Mouse (Mus musculus): ENCODE data around the gene Il23r. TPM values are rescaled to one million over a fixed set of nuclear protein-coding genes. Genes with fewer than 3 reads are reported as not detected.

The Il23r gene
- total and polyA plus RNA-seq, 3 experiments: not detected

- no peak for TF ChIP-seq GABPA (IDR thresholded peaks at IDR 0.05; ENCODE audit: insufficient replicate concordance, low read depth, low read length)
- no peak for TF ChIP-seq IRF4 (IDR thresholded peaks at IDR 0.05; ENCODE audit: low read depth, low read length)
- no peak for TF ChIP-seq MXI1 (IDR thresholded peaks at IDR 0.05; ENCODE audit: low read depth, low read length)
- TF ChIP-seq CTCF (conservative IDR thresholded peaks at IDR 0.05 in 1 of 2, IDR thresholded peaks at IDR 0.05 in 1 of 2; ENCODE audit: low read depth in 2 of 2, low read length in 2 of 2): no peak
- no peak for TF ChIP-seq MAX (IDR thresholded peaks at IDR 0.05; ENCODE audit: low read length)
- no peak for TF ChIP-seq NELFE (IDR thresholded peaks at IDR 0.05; ENCODE audit: low read depth, low read length)
- no peak for TF ChIP-seq USF2 (conservative IDR thresholded peaks at IDR 0.05; ENCODE audit: low read depth, low read length)
- TF ChIP-seq ZNF384 (IDR thresholded peaks at IDR 0.05; ENCODE audit: low read depth, low read length): no peak
- no peak for TF ChIP-seq USF1 (IDR thresholded peaks at IDR 0.05; ENCODE audit: low read depth, low read length)
- no peak for TF ChIP-seq NRF1 (IDR thresholded peaks at IDR 0.05; ENCODE audit: low read depth, low read length)
- TF ChIP-seq ZKSCAN1 (IDR thresholded peaks at IDR 0.05; ENCODE audit: borderline replicate concordance, low read depth, low read length): no peak
- in situ Hi-C loops (cut with MboI; ENCODE audit: low pct_ligation_motif_present, low pct_unique_long_range_greater_than_20kb, low sequenced_read_pairs): no loop called here
- H3K4me3 ChIP-seq (replicated peaks in 1 of 3; ENCODE audit: low read depth in 2 of 3, low read length in 2 of 3, poor library complexity in 1 of 3): no peak overlapping the region
- H3K9ac ChIP-seq (ENCODE audit: insufficient read depth, low read depth): no peak overlapping the region
- dilution Hi-C loops (cut with MboI; ENCODE audit: extremely low pct_ligation_motif_present, extremely low pct_unique_long_range_greater_than_20kb, low sequenced_read_pairs): no loop called here
- no peak overlapping the region for H3K27ac ChIP-seq (ENCODE audit: insufficient read depth, low read depth)
- H3K27me3 ChIP-seq (replicated peaks): no peaks in the 10 kb centered on the region
- DNase-seq (ENCODE audit: extremely low read depth): no peak
- no peaks in the 10 kb centered on the region for H3K4me1 ChIP-seq (ENCODE audit: control insufficient read depth in 1 of 2, insufficient read depth in 2 of 2)
- no peaks in the 10 kb centered on the region for H3K36me3 ChIP-seq (replicated peaks in 1 of 2; ENCODE audit: control insufficient read depth in 1 of 2, insufficient read depth in 1 of 2, low read length in 1 of 2)
- H3K4me2 ChIP-seq (ENCODE audit: insufficient read depth, low read depth, poor library complexity, severe bottlenecking): no peak overlapping the region
- H3K79me2 ChIP-seq (replicated peaks; ENCODE audit: control insufficient read depth, extremely low read depth, insufficient read depth, poor library complexity, severe bottlenecking): no peaks in the 10 kb centered on the region
- H3K9me3 ChIP-seq (replicated peaks; ENCODE audit: low read length): no peaks in the 10 kb centered on the region
These were observed 59.8 kb downstream of the Il23r start for GRCm38 (mm10) chr6:67431808-67432207.

DNA sequence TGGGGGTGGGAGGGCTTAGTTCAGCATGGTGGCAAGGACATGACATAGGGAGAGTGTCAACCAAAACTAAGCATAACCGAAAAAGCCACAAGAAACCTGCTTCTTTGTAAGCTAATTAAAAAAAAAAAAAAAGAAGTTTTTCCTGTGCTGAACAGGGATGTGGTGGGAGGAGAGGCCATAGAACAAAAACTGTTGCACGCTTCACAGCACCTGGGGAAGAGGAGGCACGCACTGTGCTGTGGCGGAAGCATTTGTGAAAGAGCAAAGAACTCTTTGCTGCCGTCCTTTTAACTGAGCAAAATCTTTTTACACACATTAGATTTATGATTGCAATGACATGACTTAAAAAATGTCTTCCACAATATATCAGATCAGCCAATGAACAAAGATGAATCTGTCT is 69.9 kb downstream of the Il23r start:
- Histone ChIP-seq H3K27ac (ENCODE audit: insufficient read depth, low read depth) (no peak overlapping the region), H3K36me3 (replicated peaks in 1 of 2; ENCODE audit: control insufficient read depth in 1 of 2, insufficient read depth in 1 of 2, low read length in 1 of 2) (no peaks in the 10 kb centered on the region), H3K79me2 (replicated peaks; ENCODE audit: control insufficient read depth, extremely low read depth, insufficient read depth, poor library complexity, severe bottlenecking) (no peaks in the 10 kb centered on the region), H3K4me2 (ENCODE audit: insufficient read depth, low read depth, poor library complexity, severe bottlenecking) (no peak overlapping the region), H3K4me3 (replicated peaks in 1 of 3; ENCODE audit: low read depth in 2 of 3, low read length in 2 of 3, poor library complexity in 1 of 3) (no peak overlapping the region), H3K27me3 (replicated peaks) (no peaks in the 10 kb centered on the region), H3K9ac (ENCODE audit: insufficient read depth, low read depth) (no peak overlapping the region), H3K9me3 (replicated peaks; ENCODE audit: low read length) (no peaks in the 10 kb centered on the region), H3K4me1 (ENCODE audit: control insufficient read depth in 1 of 2, insufficient read depth in 2 of 2) (no peaks in the 10 kb centered on the region)
- dilution Hi-C loops (cut with MboI; ENCODE audit: extremely low pct_ligation_motif_present, extremely low pct_unique_long_range_greater_than_20kb, low sequenced_read_pairs) (no loop called here), in situ Hi-C loops (cut with MboI; ENCODE audit: low pct_ligation_motif_present, low pct_unique_long_range_greater_than_20kb, low sequenced_read_pairs) (no loop called here)
- no peak for DNase-seq (ENCODE audit: extremely low read depth)
- TF ChIP-seq RAD21 (IDR thresholded peaks at IDR 0.05; ENCODE audit: low read depth, low read length): no peak
- no peak for TF ChIP-seq ZKSCAN1 (IDR thresholded peaks at IDR 0.05; ENCODE audit: borderline replicate concordance, low read depth, low read length)
- no peak for TF ChIP-seq NELFE (IDR thresholded peaks at IDR 0.05; ENCODE audit: low read depth, low read length)
- TF ChIP-seq MXI1 (IDR thresholded peaks at IDR 0.05; ENCODE audit: low read depth, low read length): no peak
- TF ChIP-seq JUN (IDR thresholded peaks at IDR 0.05; ENCODE audit: insufficient read depth, low read depth, low read length): no peak
- TF ChIP-seq EP300 (IDR thresholded peaks at IDR 0.05; ENCODE audit: low read length): no peak
- TF ChIP-seq POLR2A (IDR thresholded peaks at IDR 0.05; ENCODE audit: low read depth, low read length): no peak

DNA sequence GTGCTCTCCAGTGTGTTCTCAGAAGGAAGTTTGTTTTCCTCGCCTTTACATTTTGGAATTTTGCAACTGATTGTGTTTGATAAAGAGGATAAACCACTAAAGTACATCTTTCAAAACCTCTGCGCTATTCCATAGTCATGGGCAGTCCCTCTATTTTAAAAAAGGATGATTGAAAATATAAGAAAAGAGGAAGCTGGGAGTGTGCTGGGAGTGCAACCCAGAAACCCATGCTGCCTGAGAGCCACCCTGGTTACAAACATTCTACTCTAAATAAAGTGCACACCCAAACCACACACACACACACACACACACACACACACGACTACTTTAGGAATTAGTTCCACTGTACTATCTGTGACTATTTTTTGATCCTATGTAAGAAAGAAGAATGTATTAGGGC is 75.1 kb downstream of the Il23r start:
- H3K4me3 ChIP-seq (replicated peaks in 1 of 3; ENCODE audit: low read depth in 2 of 3, low read length in 2 of 3, poor library complexity in 1 of 3): no peak overlapping the region
- H3K4me2 ChIP-seq (ENCODE audit: insufficient read depth, low read depth, poor library complexity, severe bottlenecking): no peak overlapping the region
- H3K27me3 ChIP-seq (replicated peaks): no peaks in the 10 kb centered on the region
- no peaks in the 10 kb centered on the region for H3K9me3 ChIP-seq (replicated peaks; ENCODE audit: low read length)
- no peaks in the 10 kb centered on the region for H3K79me2 ChIP-seq (replicated peaks; ENCODE audit: control insufficient read depth, extremely low read depth, insufficient read depth, poor library complexity, severe bottlenecking)
- 0 out of 4 replicates have a peak, but pooled peaks cover 0 to 6% of the 10 kb centered on the region in 2 experiments for H3K4me1 ChIP-seq (ENCODE audit: control insufficient read depth in 1 of 2, insufficient read depth in 2 of 2)
- TF ChIP-seq JUND (conservative IDR thresholded peaks at IDR 0.05; ENCODE audit: low read depth, low read length) (no peak), POLR2A (IDR thresholded peaks at IDR 0.05; ENCODE audit: low read depth, low read length) (no peak), CTCF (conservative IDR thresholded peaks at IDR 0.05 in 1 of 2, IDR thresholded peaks at IDR 0.05 in 1 of 2; ENCODE audit: low read depth in 2 of 2, low read length in 2 of 2) (no peak), KAT2A (IDR thresholded peaks at IDR 0.05; ENCODE audit: insufficient replicate concordance, low read length) (no peak), E2F4 (IDR thresholded peaks at IDR 0.05; ENCODE audit: insufficient replicate concordance, low read depth, low read length) (no peak), EP300 (IDR thresholded peaks at IDR 0.05; ENCODE audit: low read length) (no peak), ZC3H11A (IDR thresholded peaks at IDR 0.05; ENCODE audit: low read depth, low read length) (no peak), MAFK (IDR thresholded peaks at IDR 0.05; ENCODE audit: insufficient replicate concordance, low read length) (no peak), RAD21 (IDR thresholded peaks at IDR 0.05; ENCODE audit: low read depth, low read length) (no peak), SIN3A (IDR thresholded peaks at IDR 0.05; ENCODE audit: low read length) (no peak), CHD2 (IDR thresholded peaks at IDR 0.05; ENCODE audit: low read length) (no peak), UBTF (IDR thresholded peaks at IDR 0.05; ENCODE audit: low read depth, low read length) (no peak), SMC3 (IDR thresholded peaks at IDR 0.05; ENCODE audit: low read depth, low read length) (no peak), NRF1 (IDR thresholded peaks at IDR 0.05; ENCODE audit: low read depth, low read length) (no peak), NELFE (IDR thresholded peaks at IDR 0.05; ENCODE audit: low read depth, low read length) (no peak), POLR2AphosphoS2 (IDR thresholded peaks at IDR 0.05; ENCODE audit: low read depth, low read length) (no peak), TCF12 (IDR thresholded peaks at IDR 0.05; ENCODE audit: low read depth, low read length) (no peak)
- no peak overlapping the region for H3K27ac ChIP-seq (ENCODE audit: insufficient read depth, low read depth)
- no peaks in the 10 kb centered on the region for H3K36me3 ChIP-seq (replicated peaks in 1 of 2; ENCODE audit: control insufficient read depth in 1 of 2, insufficient read depth in 1 of 2, low read length in 1 of 2)
- DNase-seq (ENCODE audit: extremely low read depth): no peak
- dilution Hi-C loops (cut with MboI; ENCODE audit: extremely low pct_ligation_motif_present, extremely low pct_unique_long_range_greater_than_20kb, low sequenced_read_pairs) (no loop called here), in situ Hi-C loops (cut with MboI; ENCODE audit: low pct_ligation_motif_present, low pct_unique_long_range_greater_than_20kb, low sequenced_read_pairs) (no loop called here)
- no peak overlapping the region for H3K9ac ChIP-seq (ENCODE audit: insufficient read depth, low read depth)

Measured in CH12.LX (cell line).